Mouse (Mus musculus) liver, embryonic 14.5 days (tissue): ENCODE data around the gene Ppfia3. TPM values are rescaled to one million over a fixed set of nuclear protein-coding genes. Genes with fewer than 3 reads are reported as not detected.

Experiments
- ATAC-seq: fragments of 200-750 bp; cut with Nextera tagmentation; 2 replicates; pipeline ENCODE4 v1.8.0; 2017; ENCODE audit warnings: moderate number of reproducible peaks, mild to moderate bottlenecking, moderate library complexity; ENCODE audit not compliant: insufficient read depth
- DNase-seq, 3 experiments: peaks; one replicate each; pipeline ENCODE4 v3.0.0-alpha.2; 2012 to 2013; ENCODE audit warnings: low read depth in 3 of 3, low spot score in 3 of 3
- H3K27ac ChIP-seq: fragments of 300-500 bp; sonication (generic); 2 replicates; pipeline ENCODE4 v1.5.1; 2014; ENCODE audit warnings: moderate library complexity, mild to moderate bottlenecking, control low read depth, inconsistent platforms
- H3K27me3 ChIP-seq: fragments of 300-500 bp; sonication (generic); 2 replicates; pipeline ENCODE4 v1.6.1; 2014; ENCODE audit warnings: mild to moderate bottlenecking, low read length, moderate library complexity; ENCODE audit not compliant: control insufficient read depth, insufficient read depth
- H3K36me3 ChIP-seq: fragments of 300-500 bp; sonication (generic); replicated peaks from 2 replicates; pipeline ENCODE4 v1.6.1; 2014; ENCODE audit warnings: low read depth; ENCODE audit not compliant: control insufficient read depth, insufficient read depth
- H3K4me1 ChIP-seq, 2 experiments: fragments of 200-500 bp in 1 of 2; fragments of 300-500 bp in 1 of 2; sonication (generic) in 1 of 2; replicated peaks; 2 replicates each; pipeline ENCODE4 v1.6.1; 2012 to 2014; ENCODE audit warnings: antibody characterized with exemption in 1 of 2, inconsistent platforms in 1 of 2, low read length in 1 of 2; ENCODE audit not compliant: control insufficient read depth in 2 of 2, insufficient read depth in 2 of 2
- H3K4me2 ChIP-seq: fragments of 300-500 bp; sonication (generic); 2 replicates; pipeline ENCODE4 v1.6.1; 2014; ENCODE audit warnings: low read depth, mild to moderate bottlenecking, control low read depth, moderate library complexity
- H3K4me3 ChIP-seq, 2 experiments: fragments of 200-500 bp in 1 of 2; fragments of 300-500 bp in 1 of 2; sonication (generic) in 1 of 2; 2 replicates each; pipeline ENCODE4 v1.5.1; 2012 to 2014; ENCODE audit warnings: low read depth in 2 of 2, low read length in 2 of 2, mild to moderate bottlenecking in 2 of 2, control low read depth in 1 of 2, inconsistent platforms in 1 of 2, moderate library complexity in 1 of 2; ENCODE audit not compliant: insufficient read depth in 1 of 2
- H3K9ac ChIP-seq: fragments of 300-500 bp; sonication (generic); replicated peaks from 2 replicates; pipeline ENCODE4 v1.6.1; 2014; ENCODE audit warnings: mild to moderate bottlenecking, control low read depth, moderate library complexity
- H3K9me3 ChIP-seq: fragments of 300-500 bp; sonication (generic); 2 replicates; pipeline ENCODE4 v1.6.1; 2016; ENCODE audit warnings: low read length, mixed read lengths; ENCODE audit not compliant: control insufficient read depth
- CTCF ChIP-seq: IDR thresholded peaks from 2 replicates; pipeline ENCODE4 v1.5.1; 2016; ENCODE audit warnings: antibody characterized with exemption, low read depth, control low read depth
- EP300 ChIP-seq: IDR thresholded peaks from 2 replicates; pipeline ENCODE4 v1.6.1; 2016; ENCODE audit warnings: antibody characterized with exemption, low read depth
- WGBS: fragments of 180-500 bp; shearing (Covaris S2); extraction: QIAGEN DNeasy Blood & Tissue Kit; methylation state at CpG from one replicate; pipeline ENCODE4 v1.1.7; 2014; ENCODE audit not compliant: insufficient replicate concordance; 5-methylcytosine and 5-hydroxymethylcytosine counted together
- polyA plus RNA-seq, 2 experiments: library from polyadenylated mRNA; depleted of rRNA in 1 of 2; stranded (reverse) in 1 of 2; unstranded in 1 of 2; fragments of >200 nt; fragmentation: Nextera tagmentation in 1 of 2; extraction: Ambion mirVana in 1 of 2; gene quantifications; 2 replicates each; pipeline versions ENCODE4 v1.2.1 to v1.2.3; 2012 to 2014

The Ppfia3 gene
- polyA plus RNA-seq, 2 experiments: 0.21 TPM; not detected in 1

DNA sequence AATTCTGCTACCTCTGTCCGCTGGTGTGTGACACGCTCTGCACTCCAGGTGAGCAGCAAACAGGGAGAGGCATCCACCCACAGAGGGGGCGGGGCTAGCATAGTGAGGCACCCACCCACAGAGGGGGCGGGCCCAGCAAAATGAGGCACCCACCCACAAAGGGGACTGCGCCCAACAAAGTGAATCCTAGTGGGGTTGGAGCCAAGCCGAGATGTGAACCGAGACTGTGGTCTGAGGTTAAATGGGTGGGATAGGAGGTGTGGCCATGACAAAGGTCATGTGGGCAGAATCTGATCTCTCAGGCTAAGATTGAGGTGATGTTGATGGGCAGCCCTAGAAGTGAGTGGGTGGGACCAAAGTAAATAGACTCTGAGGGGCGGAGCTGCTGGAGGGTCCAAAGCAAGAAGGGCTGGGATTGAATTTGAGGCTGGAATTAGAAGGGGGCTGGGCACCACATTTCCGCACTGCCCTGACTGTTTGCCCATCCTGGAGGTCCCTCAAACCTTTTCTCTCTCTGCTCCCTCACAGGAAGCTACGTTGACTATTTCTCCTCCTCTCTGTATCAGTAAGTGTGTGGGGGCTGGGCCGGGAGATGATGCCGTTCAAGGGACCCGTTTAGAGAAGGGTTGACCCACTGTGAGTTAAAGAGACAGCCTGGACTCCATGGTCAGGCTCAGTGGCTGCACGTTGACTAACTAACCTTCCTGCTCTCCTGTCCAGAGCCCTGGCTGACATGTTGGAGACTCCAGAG is 28.5 kb downstream of the Ppfia3 start:
- no peak for ATAC-seq
- TF ChIP-seq CTCF (no peak), EP300 (no peak)
- Histone ChIP-seq H3K9ac (no peak overlapping the region), H3K27ac (no peak overlapping the region), H3K27me3 (peaks cover 8% of the 10 kb centered on the region), H3K36me3 (no peaks in the 10 kb centered on the region), H3K4me3 (no peak overlapping the region), H3K9me3 (no peaks in the 10 kb centered on the region), H3K4me1 (peaks cover 15 to 31% of the 10 kb centered on the region in 2 experiments), H3K4me2 (peak overlapping the region; percentile 81)
- DNase-seq: no peak
- WGBS: 2% methylated on average over 14 of the region's 14 CpGs

GRCm38 (mm10) chr7:45337469-45337868 is 29.4 kb downstream of the Ppfia3 start:
- Histone ChIP-seq H3K4me3 (no peak overlapping the region), H3K4me2 (no peak overlapping the region), H3K27ac (no peak overlapping the region), H3K4me1 (peaks cover 15 to 37% of the 10 kb centered on the region in 2 experiments), H3K36me3 (no peaks in the 10 kb centered on the region), H3K27me3 (peaks cover 16% of the 10 kb centered on the region), H3K9me3 (no peaks in the 10 kb centered on the region), H3K9ac (no peak overlapping the region)
- DNase-seq (no peak), ATAC-seq (no peak)
- TF ChIP-seq EP300 (no peak), CTCF (no peak)
- 5% methylated on average over 4 of the region's 4 CpGs for WGBS

DNA sequence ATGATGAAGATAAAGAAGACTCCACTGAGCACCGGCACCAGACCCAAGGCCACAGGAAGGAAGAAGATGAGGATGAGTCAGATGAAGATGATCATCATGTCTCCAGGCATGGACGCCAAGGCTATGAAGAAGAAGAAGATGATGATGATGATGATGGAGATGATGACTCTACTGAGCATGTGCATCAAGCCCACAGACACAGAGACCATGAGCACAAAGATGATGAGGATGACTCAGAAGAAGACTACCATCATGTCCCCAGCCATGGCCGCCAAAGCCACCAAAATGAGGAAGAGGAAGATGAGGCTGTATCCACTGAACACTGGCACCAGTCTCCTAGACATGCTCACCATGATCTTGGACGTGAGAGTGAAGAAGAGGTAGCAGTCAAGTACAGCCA is 30.5 kb downstream of the Ppfia3 start:
- ATAC-seq: no peak
- Histone ChIP-seq H3K9ac (no peak overlapping the region), H3K4me1 (peaks cover 12 to 31% of the 10 kb centered on the region in 2 experiments), H3K9me3 (no peaks in the 10 kb centered on the region), H3K4me3 (no peak overlapping the region), H3K36me3 (no peaks in the 10 kb centered on the region), H3K27ac (no peak overlapping the region), H3K27me3 (peaks cover 18% of the 10 kb centered on the region), H3K4me2 (no peak overlapping the region)
- TF ChIP-seq EP300 (no peak), CTCF (no peak)
- no peak for DNase-seq
- 62% methylated on average over 4 of the region's 4 CpGs for WGBS

- ATAC-seq (no peak), DNase-seq (no peak)
- H3K9ac ChIP-seq: no peak within 1 kb of the TSS
- H3K27ac ChIP-seq: no peak within 1 kb of the TSS
- no peak within 1 kb of the TSS for H3K4me2 ChIP-seq
- H3K36me3 ChIP-seq: no peaks in the 10 kb centered on the region
- H3K9me3 ChIP-seq: no peaks in the 10 kb centered on the region
- whole genome bisulfite sequencing: 35% methylated on average over 5 of the region's 5 CpGs
- TF ChIP-seq EP300 (no peak), CTCF (no peak)
- peaks cover 16% of the 10 kb centered on the region for H3K27me3 ChIP-seq
- H3K4me1 ChIP-seq: peaks cover 0 to 18% of the 10 kb centered on the region in 2 experiments; a peak in 3 of 4 replicates
- no peak within 1 kb of the TSS for H3K4me3 ChIP-seq
Measured at GRCm38 (mm10) chr7:45335056-45335455, 31.8 kb downstream of the Ppfia3 start, which contains the start of gene Hrc. Gene Hrc, plus strand, starts transcription at chr7:45335290.

- no peak overlapping the region for H3K27ac ChIP-seq
- ATAC-seq: no peak
- no peaks in the 10 kb centered on the region for H3K9me3 ChIP-seq
- TF ChIP-seq CTCF (no peak), EP300 (no peak)
- no peak overlapping the region for H3K4me2 ChIP-seq
- no peak for DNase-seq
- H3K4me1 ChIP-seq: peaks cover 0 to 15% of the 10 kb centered on the region in 2 experiments; a peak in 3 of 4 replicates
- no peak overlapping the region for H3K9ac ChIP-seq
- H3K36me3 ChIP-seq: no peaks in the 10 kb centered on the region
- H3K27me3 ChIP-seq: peaks cover 16% of the 10 kb centered on the region
- 54% methylated on average over 3 of the region's 3 CpGs for WGBS
- H3K4me3 ChIP-seq: no peak overlapping the region
Measured at GRCm38 (mm10) chr7:45334605-45335004, 32.2 kb downstream of the Ppfia3 start.
